In genomic region chr9:65580401-65581256, GRCm38 (mm10) we compare ENCODE assay signal across 8 mouse cellular contexts. TPM values are rescaled to one million over a fixed set of nuclear protein-coding genes. Genes with fewer than 3 reads are reported as not detected.
A peak's percentile ranks its signal among the peaks of the same experiment; 100 is the strongest.
DNase-seq lines count a peak whose midpoint lies in the region; ATAC-seq and TF ChIP-seq lines count a peak whose summit lies in the region.

No protein-coding gene starts in this region.

- H3K9ac ChIP-seq in embryonic facial prominence, embryonic 15.5 days = no peak overlapping the region
- H3K9ac ChIP-seq in liver, adult 2 months (ENCODE audit: low read depth, low read length) = peak overlapping the region; percentile 40

- under 1% methylated on average over 27 of the region's 29 CpGs for WGBS in bone marrow, adult 2 months
- 3% methylated on average over 28 of the region's 29 CpGs for WGBS in embryonic facial prominence, embryonic 15.5 days
- 6% methylated on average over 20 of the region's 29 CpGs for WGBS in liver, adult 2 months

- peaks cover 10% of the 10 kb centered on the region for H3K4me1 ChIP-seq in bone marrow, adult 2 months (ENCODE audit: control insufficient read depth, insufficient read depth, low read length)
- H3K4me1 ChIP-seq in embryonic facial prominence, embryonic 15.5 days = peaks cover 48% of the 10 kb centered on the region
- H3K4me1 ChIP-seq in liver, adult 2 months (ENCODE audit: control insufficient read depth, insufficient read depth, low read length) = 0 out of 2 replicates have a peak, but pooled peaks cover 4% of the 10 kb centered on the region

- DNase-seq in B cell, adult 2 months = peak; percentile 88 to 92
- peak; percentile 91 for DNase-seq in heart, adult 8-10 months (ENCODE audit: low spot score)
- DNase-seq in kidney, adult 8-10 months = peak; percentile 84 to 91
- peak; percentile 73 for DNase-seq in liver, adult 2 months (ENCODE audit: extremely low read depth, low read depth, low spot score)
- DNase-seq in splenic B cell, adult 2 months (ENCODE audit: low read depth, low spot score) = peak; percentile 96

- no peaks in the 10 kb centered on the region for H3K27me3 ChIP-seq in embryonic facial prominence, embryonic 15.5 days
- H3K27me3 ChIP-seq in liver, adult 2 months (ENCODE audit: control insufficient read depth, insufficient read depth, low read length) = no peaks in the 10 kb centered on the region
- H3K27me3 ChIP-seq in splenic B cell, adult 2 months (ENCODE audit: control insufficient read depth, insufficient read depth, low read length, poor library complexity, severe bottlenecking) = no peaks in the 10 kb centered on the region

- peak; percentile 99 for TF ChIP-seq CTCF in bone marrow, adult 2 months (IDR thresholded peaks at IDR 0.05; ENCODE audit: control insufficient read depth, insufficient read depth, low read length)
- peak; percentile 77 for TF ChIP-seq CTCF in liver, adult 2 months (IDR thresholded peaks at IDR 0.05; ENCODE audit: low read depth, low read length)

- no peaks in the 10 kb centered on the region for H3K9me3 ChIP-seq in embryonic facial prominence, embryonic 15.5 days (replicated peaks)

- H3K4me2 ChIP-seq in embryonic facial prominence, embryonic 15.5 days (replicated peaks) = peak overlapping the region; percentile 73

- peak overlapping the region; percentile 70 for H3K4me3 ChIP-seq in bone marrow, adult 2 months (replicated peaks; ENCODE audit: control insufficient read depth, low read depth, low read length)
- H3K4me3 ChIP-seq in embryonic facial prominence, embryonic 15.5 days (replicated peaks) = peak overlapping the region; percentile 74
- H3K4me3 ChIP-seq in liver, adult 2 months (ENCODE audit: insufficient read depth, low read depth, low read length) = peak overlapping the region; percentile 43

- peak overlapping the region; percentile 94 for H3K27ac ChIP-seq in bone marrow, adult 2 months (ENCODE audit: control insufficient read depth, insufficient read depth, low read depth, low read length, poor library complexity)
- H3K27ac ChIP-seq in embryonic facial prominence, embryonic 15.5 days (replicated peaks) = peak overlapping the region; percentile 90
- H3K27ac ChIP-seq in liver, adult 2 months (replicated peaks; ENCODE audit: insufficient read depth, low read depth, low read length) = peak overlapping the region; percentile 39

- peak; percentile 31; the same call in 1 of the 2 replicates for TF ChIP-seq POLR2A in bone marrow, adult 2 months (IDR thresholded peaks at IDR 0.05; ENCODE audit: borderline replicate concordance, control insufficient read depth, low read depth, low read length)
- no peak for TF ChIP-seq POLR2A in liver, adult 2 months (IDR thresholded peaks at IDR 0.05; ENCODE audit: extremely low read depth, insufficient read depth, low read length)

- no peaks in the 10 kb centered on the region for H3K36me3 ChIP-seq in embryonic facial prominence, embryonic 15.5 days
- no peaks in the 10 kb centered on the region for H3K36me3 ChIP-seq in liver, adult 2 months (ENCODE audit: control insufficient read depth, insufficient read depth, low read length)
- H3K36me3 ChIP-seq in splenic B cell, adult 2 months (ENCODE audit: control insufficient read depth, insufficient read depth, low read length, poor library complexity, severe bottlenecking) = no peaks in the 10 kb centered on the region

- H3K79me2 ChIP-seq in liver, adult 2 months (ENCODE audit: control insufficient read depth, insufficient read depth, low read length) = no peaks in the 10 kb centered on the region

- ATAC-seq in embryonic facial prominence, embryonic 15.5 days (ENCODE audit: insufficient number of reproducible peaks, low FRiP score, low TSS enrichment, low read depth) = peak; percentile 22; the same call in 1 of the 2 replicates
- peak; percentile 75 for ATAC-seq in monocyte, adult 5-6 weeks (replicated peaks; ENCODE audit: insufficient number of reproducible peaks, low FRiP score, low TSS enrichment, poor library complexity, severe bottlenecking)

RNA-seq across cellular contexts. Expression of gene Plekho2, which starts 0.8 kb away (rescaled TPM):
- 25.7 and 55.0 TPM in 2 replicates for polyA plus RNA-seq in bone marrow, adult 2 months (2011; ENCODE audit: insufficient read depth, insufficient read length, low replicate concordance, missing spikeins)
- polyA plus RNA-seq in embryonic facial prominence, embryonic 15.5 days (2015; fragmentation: Nextera tagmentation; extraction: Ambion mirVana) = 15.0 and 16.0 TPM in 2 replicates
- total RNA-seq in heart, adult 8-10 months (2022) = 10 to 100 TPM in 3 of 4 experiments, 1 to 10 TPM in 1; 7.4 to 12.3 (median 10.8) TPM
- 1.4 and 2.2 TPM in 2 replicates for total RNA-seq in liver, adult 2 months (2014; rRNA removed)
- polyA plus RNA-seq in liver, adult 2 months (2012; rRNA removed) = 2.9 and 5.4 TPM in 2 replicates
- 103 to 136 TPM (median 112 TPM) in 3 replicates for total RNA-seq in monocyte, adult 5-6 weeks (2017)

RNA-seq across cellular contexts. Expression of gene Pif1, which starts 6.3 kb away (rescaled TPM):
- polyA plus RNA-seq in bone marrow, adult 2 months (2011; ENCODE audit: insufficient read depth, insufficient read length, low replicate concordance, missing spikeins) = 16.5 and 29.8 TPM in 2 replicates
- 10.8 and 11.5 TPM in 2 replicates for polyA plus RNA-seq in embryonic facial prominence, embryonic 15.5 days (2015; fragmentation: Nextera tagmentation; extraction: Ambion mirVana)
- total RNA-seq in heart, adult 8-10 months (2022) = not detected
- 0.20 TPM in 1 of 2 replicates, not detected in the other for total RNA-seq in liver, adult 2 months (2014; rRNA removed)
- 0.04 TPM in 1 of 2 replicates, not detected in the other for polyA plus RNA-seq in liver, adult 2 months (2012; rRNA removed)
- total RNA-seq in monocyte, adult 5-6 weeks (2017) = 0.21 TPM in 1 of 3 replicates, not detected in the others

RNA-seq across cellular contexts. Expression of gene Rbpms2, which starts 48.8 kb away (rescaled TPM):
- polyA plus RNA-seq in bone marrow, adult 2 months (2011; ENCODE audit: insufficient read depth, insufficient read length, low replicate concordance, missing spikeins) = 32.3 and 68.4 TPM in 2 replicates
- 7.9 and 8.9 TPM in 2 replicates for polyA plus RNA-seq in embryonic facial prominence, embryonic 15.5 days (2015; fragmentation: Nextera tagmentation; extraction: Ambion mirVana)
- total RNA-seq in heart, adult 8-10 months (2022) = 10 to 100 TPM; 24.9 to 28.7 (median 26.5) TPM
- 9.8 and 13.2 TPM in 2 replicates for total RNA-seq in liver, adult 2 months (2014; rRNA removed)
- polyA plus RNA-seq in liver, adult 2 months (2012; rRNA removed) = 110 and 121 TPM in 2 replicates
- 0.48 to 4.1 TPM (median 0.53 TPM) in 3 replicates for total RNA-seq in monocyte, adult 5-6 weeks (2017)

Comparison
In these comparisons a context has a peak if more than half of its experiments do, and no peak if none do; other contexts are left out.
1. Peak in every context shown above with its lines: DNase-seq, ATAC-seq, H3K4me3 ChIP-seq and H3K27ac ChIP-seq.
2. H3K27ac ChIP-seq: peak in every context shown above with its lines; median percentile 94 in bone marrow, adult 2 months; 90 in embryonic facial prominence, embryonic 15.5 days; 39 in liver, adult 2 months.